Mouse (Mus musculus) left cerebral cortex, postnatal 14 days (tissue): ENCODE measurements around the gene Rin2. TPM values are rescaled to one million over a fixed set of nuclear protein-coding genes. Genes with fewer than 3 reads are reported as not detected.

ENCODE experiments used
- DNase-seq, 2 experiments: peaks; one replicate each; pipeline ENCODE4 v3.0.0; 2021 to 2022; ENCODE audit warnings: low spot score in 2 of 2, mixed read lengths in 1 of 2
- intact Hi-C: fragments of 180-260 bp; cut with DNase I; formaldehyde crosslinking; loops from one replicate; pipeline ENCODE4 v1.15.1; 2025
- total RNA-seq, 2 experiments: library from RNA; stranded (reverse); gene quantifications; 2 replicates each; pipeline ENCODE4 v1.2.3; 2021

The Rin2 gene
- total RNA-seq, 2 experiments from 2014 or later = 19.3 to 27.7 TPM

DNA sequence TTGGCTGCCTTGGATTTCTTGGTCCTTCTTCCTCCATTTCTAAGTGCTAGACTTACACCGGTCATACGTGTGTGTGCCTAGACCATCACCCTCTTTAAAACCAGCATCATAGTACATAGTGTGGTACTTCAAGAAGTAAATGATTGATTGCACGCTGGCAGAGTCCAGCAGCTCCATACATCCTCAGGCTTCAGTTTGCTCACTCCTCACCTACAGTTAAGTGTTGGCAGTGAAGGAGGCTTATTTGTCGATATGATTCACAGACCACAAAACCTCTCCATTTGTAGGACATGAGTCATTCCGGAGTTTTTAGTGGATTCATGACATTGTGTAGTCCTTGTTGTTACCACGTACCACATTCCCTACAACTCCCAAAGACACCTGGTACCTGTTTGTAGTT is 168.3 kb downstream of the Rin2 start:
- intact Hi-C loops = no loop called here
- DNase-seq = no peak

DNA sequence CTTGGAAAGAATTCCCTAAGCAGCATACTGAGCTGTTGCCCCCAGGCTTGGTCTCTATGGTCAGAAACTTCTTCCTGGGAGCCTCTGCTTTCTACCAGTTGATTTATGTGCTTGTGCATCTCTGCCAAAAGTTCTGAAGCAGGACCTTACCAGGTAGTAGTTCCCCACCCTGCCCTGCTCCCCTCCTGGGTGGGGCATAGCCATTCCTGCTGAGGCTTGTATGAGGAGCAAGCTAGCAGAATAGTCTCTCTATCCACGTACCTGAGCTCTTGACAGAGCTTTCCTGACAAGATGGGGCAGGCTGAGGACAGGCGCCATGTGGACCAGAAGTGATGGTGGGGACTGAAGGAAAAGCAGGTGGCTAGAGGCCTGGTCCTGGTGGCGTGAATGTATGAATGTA is 171.6 kb downstream of the Rin2 start:
- intact Hi-C loops = no loop called here
- DNase-seq = no peak

DNA sequence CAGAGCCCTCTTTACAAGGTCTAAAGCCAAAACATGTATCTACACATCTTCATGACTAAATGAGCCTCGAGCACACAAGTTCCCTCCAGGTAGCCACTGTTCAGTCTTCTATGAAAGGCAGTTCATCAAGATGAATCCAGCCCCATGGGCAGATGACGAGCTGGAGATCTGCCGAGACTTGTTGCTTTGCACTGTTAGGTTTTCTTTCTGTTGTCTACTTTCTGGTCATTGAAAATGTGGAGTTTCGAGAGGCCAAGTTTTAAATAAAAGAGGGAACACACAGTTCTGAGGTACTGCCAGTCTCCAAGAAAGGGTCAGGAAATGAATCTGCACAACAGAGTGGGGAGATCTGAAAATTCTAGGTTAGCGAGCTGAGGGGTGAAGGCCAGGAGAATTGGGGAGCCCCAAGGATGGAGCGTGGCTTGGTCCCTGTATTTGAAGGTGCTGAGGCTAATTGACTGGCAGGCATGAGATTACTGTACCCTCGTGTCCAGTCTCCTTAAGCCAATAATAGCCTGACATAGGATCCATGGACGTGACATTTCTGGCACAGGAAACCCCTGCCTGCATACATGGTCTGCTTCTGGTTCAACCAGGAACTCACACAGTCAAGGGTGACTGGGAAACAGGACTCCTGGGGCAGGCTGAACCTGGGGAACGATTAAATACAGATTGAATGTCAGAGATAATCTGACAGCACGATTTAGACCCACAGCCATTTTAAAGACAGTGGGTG is 174.3 kb downstream of the Rin2 start:
- intact Hi-C loops = no loop called here

DNA sequence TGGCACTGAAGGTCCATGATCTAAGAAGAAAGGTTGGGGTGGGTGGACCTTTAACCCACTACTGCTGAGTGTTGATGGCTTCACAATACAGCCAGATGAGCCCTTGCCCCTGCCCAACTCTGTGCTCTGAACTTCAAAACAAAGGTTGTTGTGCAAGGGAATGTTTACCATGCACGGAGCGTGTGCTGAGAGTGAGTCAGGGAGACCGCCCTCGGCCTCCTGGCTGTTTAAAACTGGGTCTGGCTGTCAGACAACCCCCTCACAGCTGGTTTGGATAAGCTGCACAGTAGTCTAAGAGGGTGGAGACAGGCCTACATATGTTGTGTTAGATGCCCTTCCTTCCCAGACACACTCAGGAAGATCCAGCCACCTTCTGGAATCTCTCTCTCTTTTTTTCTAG is 175.8 kb downstream of the Rin2 start:
- intact Hi-C loops = no loop called here
- DNase-seq = peak; percentile 30 to 59

More for the DNA sequence above, 174.3 kb downstream of the Rin2 start:
- peak in 1 of 2 experiments; percentile 22 for DNase-seq

GRCm38 (mm10) chr2:145855831-145856230 is 180.8 kb downstream of the Rin2 start:
- intact Hi-C loops = no loop called here
- DNase-seq = no peak

- no peak for DNase-seq
- intact Hi-C loops = no loop called here
These were observed 182.8 kb downstream of the Rin2 start for GRCm38 (mm10) chr2:145857864-145858263.

- DNase-seq = peak; percentile 47 to 64
- intact Hi-C loops = no loop called here
These were observed 184.5 kb downstream of the Rin2 start for GRCm38 (mm10) chr2:145859442-145859931.

DNA sequence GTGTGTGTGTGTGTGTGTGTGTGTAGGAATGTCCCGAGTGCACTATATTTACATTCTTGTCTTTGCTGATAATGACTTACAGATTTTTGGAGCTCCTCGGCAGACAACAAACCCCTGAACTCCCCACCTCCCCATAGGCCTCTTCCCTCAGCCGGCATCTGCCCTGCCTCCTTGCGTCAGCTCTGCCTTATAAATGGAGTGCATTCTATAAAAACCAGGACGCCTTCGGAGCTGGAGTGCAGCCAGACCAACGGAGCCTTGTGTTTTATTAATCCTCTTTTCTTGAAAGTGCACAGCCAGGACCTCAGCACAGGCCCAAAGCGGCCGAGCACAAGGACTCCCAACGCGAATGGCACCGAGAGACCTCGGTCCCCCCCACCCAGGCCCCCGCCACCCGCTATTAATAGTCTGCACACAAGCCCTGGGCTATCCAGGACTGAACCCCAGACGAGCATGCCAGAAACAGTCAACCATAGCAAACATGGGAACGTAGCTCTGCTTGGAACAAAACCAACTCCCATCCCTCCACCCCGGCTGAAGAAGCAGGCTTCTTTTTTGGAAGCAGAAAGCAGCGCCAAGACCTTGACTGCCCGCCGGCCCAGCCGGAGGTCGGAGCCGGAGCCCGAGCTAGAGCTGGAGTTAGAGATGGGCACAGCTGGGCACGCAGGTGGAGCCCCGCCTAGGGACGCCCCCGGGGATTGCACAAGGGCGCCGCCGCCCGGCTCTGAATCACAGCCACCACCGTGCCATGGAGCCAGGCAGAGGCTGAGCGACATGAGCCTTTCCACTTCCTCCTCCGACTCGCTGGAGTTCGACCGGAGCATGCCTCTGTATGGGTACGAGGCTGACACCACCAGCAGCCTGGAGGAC is 185.2 kb downstream of the Rin2 start:
- intact Hi-C loops = no loop called here
- DNase-seq = peak; percentile 88 to 91

GRCm38 (mm10) chr2:145861193-145862123 is 186.4 kb downstream of the Rin2 start:
- intact Hi-C loops = no loop called here
- no peak for DNase-seq

- intact Hi-C loops = no loop called here
- peak in 1 of 2 experiments; percentile 31 for DNase-seq
These were observed 187.3 kb downstream of the Rin2 start for GRCm38 (mm10) chr2:145862206-145862817.

DNA sequence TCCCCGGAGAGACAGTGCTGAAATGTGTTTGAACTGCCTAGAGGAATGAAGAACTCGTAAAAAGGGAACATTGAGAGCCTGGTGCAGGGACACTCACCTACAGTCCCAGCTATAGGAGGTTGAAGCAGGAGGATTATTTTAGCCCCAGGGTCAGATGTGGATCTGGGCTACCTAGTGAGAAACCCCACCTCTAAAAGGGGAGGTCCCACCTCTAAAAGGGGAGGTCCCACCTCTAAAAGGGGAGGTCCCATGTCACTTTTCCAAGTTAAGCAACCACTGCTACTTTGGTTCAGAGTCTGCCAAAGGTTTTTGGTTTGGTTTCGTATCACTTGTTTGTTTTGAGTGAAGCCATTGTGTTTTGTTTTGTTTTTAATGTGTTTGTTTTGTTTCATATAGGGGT is 190.3 kb downstream of the Rin2 start:
- intact Hi-C loops = no loop called here
- DNase-seq = no peak

DNA sequence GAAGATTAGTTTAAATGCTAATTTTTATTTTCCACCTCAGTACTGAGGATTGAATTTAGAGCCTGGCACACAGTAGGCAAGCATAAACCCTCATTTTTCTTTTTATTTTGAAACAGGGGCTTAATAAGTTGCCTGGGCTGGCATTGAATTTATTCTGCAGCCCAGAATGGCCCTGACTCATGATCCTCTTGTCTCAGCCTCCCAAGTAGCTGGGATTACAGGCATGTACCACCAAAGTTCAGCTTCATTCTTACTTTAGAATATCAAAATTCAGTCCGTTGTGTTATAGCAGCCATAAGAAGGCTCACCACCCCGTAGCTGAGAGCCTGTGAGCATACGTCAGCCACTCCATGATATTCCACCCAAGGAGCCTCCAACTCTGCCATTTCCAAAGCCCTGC is 191.2 kb downstream of the Rin2 start:
- DNase-seq = no peak
- intact Hi-C loops = no loop called here

DNA sequence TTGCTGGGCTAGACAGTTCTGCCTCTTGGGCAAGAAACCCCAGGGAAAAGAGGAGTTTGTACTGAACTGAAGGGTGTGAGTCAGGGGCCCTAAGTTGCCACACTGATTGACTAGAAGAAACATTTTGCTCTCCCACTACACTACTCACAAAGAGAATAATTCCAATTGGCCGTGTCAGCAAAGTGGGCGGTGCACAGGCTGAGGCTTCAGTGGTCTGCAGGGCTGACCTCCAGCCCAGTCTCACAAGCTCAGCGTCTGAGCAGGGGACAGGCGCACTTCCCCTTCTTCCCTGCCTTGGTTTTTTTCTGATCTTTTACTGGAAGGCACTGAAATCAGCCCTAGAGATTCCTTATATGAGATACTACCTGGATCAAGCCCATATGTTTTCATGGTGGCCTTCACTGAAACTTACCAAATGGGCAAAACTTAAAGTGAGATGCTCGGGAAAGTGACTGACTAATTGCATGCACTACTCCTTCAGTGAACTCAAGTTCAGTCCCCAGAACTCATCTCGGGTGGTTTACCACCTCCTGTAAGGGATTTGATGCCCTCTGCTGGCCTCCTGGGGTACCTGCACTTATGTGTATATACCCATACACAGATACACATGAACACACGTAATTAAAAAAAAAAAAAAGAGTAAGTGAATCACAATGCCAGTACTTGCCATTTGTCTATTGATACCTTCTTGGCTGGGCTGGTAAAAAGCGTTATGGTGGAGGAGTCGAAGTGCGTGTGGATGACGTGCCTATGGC is 191.9 kb downstream of the Rin2 start:
- intact Hi-C loops = no loop called here
- DNase-seq = no peak

DNA sequence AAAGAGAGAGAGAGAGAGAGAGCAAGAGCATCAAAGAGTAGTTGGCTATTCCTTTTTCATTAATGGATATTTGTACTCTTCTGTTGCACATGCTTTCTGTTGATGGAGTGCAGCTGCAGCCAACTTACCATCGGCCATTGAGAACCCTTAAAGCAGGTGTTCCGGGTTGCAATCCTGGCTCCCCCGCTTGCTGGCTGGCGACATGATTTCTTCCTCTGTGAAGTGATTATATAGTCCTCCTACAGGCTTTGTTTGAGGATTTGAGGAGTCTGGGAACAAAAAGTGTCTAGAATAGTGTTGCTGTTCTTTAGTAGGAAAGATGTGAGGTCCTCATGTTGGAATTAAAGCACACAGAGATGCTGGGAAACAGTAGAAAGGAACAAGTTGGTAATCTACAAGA is 196.3 kb downstream of the Rin2 start:
- intact Hi-C loops = no loop called here
- no peak for DNase-seq

GRCm38 (mm10) chr2:145872099-145872498 is 197.1 kb downstream of the Rin2 start:
- no peak for DNase-seq
- intact Hi-C loops = no loop called here

GRCm38 (mm10) chr2:145873953-145874352 is 198.9 kb downstream of the Rin2 start:
- intact Hi-C loops = no loop called here
- DNase-seq = no peak

GRCm38 (mm10) chr2:145874879-145875482 is 200.0 kb downstream of the Rin2 start:
- no peak for DNase-seq
- intact Hi-C loops = no loop called here

- no peak for DNase-seq
- intact Hi-C loops = no loop called here
These were observed 202.2 kb downstream of the Rin2 start for GRCm38 (mm10) chr2:145877191-145877590.
